Mouse (Mus musculus) heart, adult 2 months (tissue): ENCODE measurements around the gene Dnase1l2. TPM values are rescaled to one million over a fixed set of nuclear protein-coding genes. Genes with fewer than 3 reads are reported as not detected.

ENCODE experiments used
- DNase-seq, 2 experiments: peaks; one replicate each; pipeline ENCODE4 v3.0.0; 2021
- H3K27ac ChIP-seq: fragments of 200-600 bp; 2 replicates; pipeline ENCODE4 v1.8.1; 2022
- H3K27me3 ChIP-seq: fragments of 200-500 bp; 2 replicates; pipeline ENCODE4 v1.6.1; 2012; ENCODE audit warnings: mild to moderate bottlenecking, low read length, inconsistent platforms, mixed read lengths; ENCODE audit not compliant: control insufficient read depth, insufficient read depth
- H3K36me3 ChIP-seq: fragments of 200-500 bp; 2 replicates; pipeline ENCODE4 v1.6.1; 2012; ENCODE audit warnings: low read length, inconsistent platforms; ENCODE audit not compliant: control insufficient read depth, insufficient read depth
- H3K4me1 ChIP-seq: fragments of 200-500 bp; 2 replicates; pipeline ENCODE4 v1.6.1; 2011; ENCODE audit warnings: low read length; ENCODE audit not compliant: control insufficient read depth, insufficient read depth
- H3K4me3 ChIP-seq: fragments of 200-600 bp; 2 replicates; pipeline ENCODE4 v1.8.1; 2022
- H3K79me2 ChIP-seq: fragments of 200-500 bp; replicated peaks from 2 replicates; pipeline ENCODE4 v1.6.1; 2012; ENCODE audit warnings: mild to moderate bottlenecking, inconsistent platforms, low read length, moderate library complexity, mixed read lengths; ENCODE audit not compliant: control insufficient read depth, insufficient read depth
- H3K9ac ChIP-seq: fragments of 200-500 bp; 2 replicates; pipeline ENCODE4 v1.6.1; 2012; ENCODE audit warnings: low read depth, mild to moderate bottlenecking, control low read depth, inconsistent platforms, low read length, mixed read lengths
- CTCF ChIP-seq: fragments of 200-600 bp; IDR thresholded peaks from 2 replicates; pipeline ENCODE4 v1.8.1; 2022; ENCODE audit warnings: antibody characterized with exemption, mild to moderate bottlenecking, moderate library complexity
- EP300 ChIP-seq: fragments of 200-500 bp; IDR thresholded peaks from 2 replicates; pipeline ENCODE4 v1.6.1; 2011; ENCODE audit warnings: low read depth, low read length, control low read depth; ENCODE audit not compliant: insufficient read depth
- POLR2A ChIP-seq: fragments of 200-500 bp; IDR thresholded peaks from 2 replicates; pipeline ENCODE4 v1.6.1; 2011; ENCODE audit warnings: mild to moderate bottlenecking, low read depth, low read length, control low read depth; ENCODE audit not compliant: insufficient read depth
- WGBS: fragments of 180-500 bp; shearing (Covaris S2); methylation state at CpG from one replicate; pipeline ENCODE4 v1.1.7; 2018; 5-methylcytosine and 5-hydroxymethylcytosine counted together
- intact Hi-C: fragments of 180-260 bp; cut with DNase I; formaldehyde crosslinking; loops from one replicate; pipeline ENCODE4 v1.15.1; 2025
- long read RNA-seq: library from polyadenylated mRNA; stranded (forward); transcript quantifications from one replicate; pipeline ENCODE4 v2.0.0, GENCODE M21; 2021
- polyA plus RNA-seq: library from polyadenylated mRNA; depleted of rRNA; stranded (reverse); fragments of >200 nt; gene quantifications from 2 replicates; pipeline ENCODE4 v1.2.3, GENCODE M21; 2012; rRNA removed
- total RNA-seq, 2 experiments: library from RNA; stranded (reverse); gene quantifications; 2 replicates each; pipeline ENCODE4 v1.2.3; 2021

Dnase1l2 gene
- 1 to 10 TPM in 1 of 2 experiments, under 1 TPM in 1; 0.65 to 1.5 TPM for total RNA-seq
- polyA plus RNA-seq, result 5.2 and 7.2 TPM in 2 replicates
- long read RNA-seq, result 0 reads

DNA sequence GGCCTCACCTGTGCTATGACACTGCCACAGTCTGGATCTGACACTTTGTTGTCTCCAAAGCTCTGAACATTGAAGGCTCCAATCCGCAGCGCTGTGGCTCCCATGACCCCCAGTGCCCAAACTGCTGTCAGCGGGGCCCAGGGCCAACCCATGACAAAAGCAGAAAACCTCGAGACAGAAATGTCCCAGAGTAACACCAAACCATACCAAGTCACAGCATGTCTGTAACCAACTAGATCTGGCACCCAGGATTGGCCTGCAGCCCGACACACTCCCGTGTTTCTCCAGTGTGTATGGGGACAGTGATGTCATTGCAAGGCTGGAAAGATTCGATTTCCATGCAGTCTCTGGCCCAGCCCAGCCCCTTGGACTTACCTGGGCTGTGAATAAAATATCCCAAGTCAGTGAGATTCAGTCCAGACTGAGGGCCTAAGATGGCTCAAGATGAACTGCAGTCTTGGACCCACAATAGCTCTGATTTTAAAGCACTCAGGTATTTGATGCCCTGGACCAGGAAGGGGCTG is at the start of gene Dnase1l2:
TSS of gene Dnase1l2 (minus strand) at position 474 of the 524 bp plus-strand sequence.
- Histone ChIP-seq H3K27ac (no peak within 1 kb of the TSS), H3K27me3 (no peaks in the 10 kb centered on the region), H3K79me2 (no peaks in the 10 kb centered on the region), H3K4me3 (no peak within 1 kb of the TSS), H3K36me3 (no peaks in the 10 kb centered on the region), H3K4me1 (no peaks in the 10 kb centered on the region), H3K9ac (no peak within 1 kb of the TSS)
- intact Hi-C loops, result no loop called here
- no peak for TF ChIP-seq CTCF
- no peak for TF ChIP-seq POLR2A
- TF ChIP-seq EP300, result no peak
- WGBS, result 55% methylated on average over 7 of the region's 7 CpGs
- no peak for DNase-seq

DNA sequence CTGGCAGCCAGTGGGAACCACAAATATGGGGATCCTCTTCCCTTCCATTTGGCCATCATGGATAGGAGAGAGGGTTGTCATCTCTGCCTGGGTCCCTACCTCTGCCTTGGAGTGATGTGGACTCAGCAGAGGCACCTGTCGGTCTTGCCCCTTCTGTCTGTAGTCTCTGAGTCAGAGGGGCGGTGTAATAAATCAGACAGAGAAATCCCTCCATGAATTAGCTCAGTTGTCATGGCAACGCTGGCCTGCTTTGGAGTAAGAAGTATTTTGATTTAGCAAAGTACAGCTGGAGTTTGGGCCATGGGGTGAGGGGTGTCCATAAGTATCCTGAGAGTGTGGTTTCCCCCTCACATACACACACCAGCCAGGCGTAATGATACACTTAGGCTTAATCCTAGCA is 47.5 kb upstream of the Dnase1l2 start:
- H3K27me3 ChIP-seq, result peaks cover 6% of the 10 kb centered on the region
- DNase-seq, result no peak
- H3K9ac ChIP-seq, result no peak overlapping the region
- no peaks in the 10 kb centered on the region for H3K4me1 ChIP-seq
- H3K36me3 ChIP-seq, result no peaks in the 10 kb centered on the region
- 94% methylated on average over 4 of the region's 4 CpGs for WGBS
- intact Hi-C loops, result no loop called here
- no peak overlapping the region for H3K27ac ChIP-seq
- no peak overlapping the region for H3K4me3 ChIP-seq
- TF ChIP-seq EP300, result no peak
- TF ChIP-seq CTCF, result no peak
- TF ChIP-seq POLR2A, result no peak
- no peaks in the 10 kb centered on the region for H3K79me2 ChIP-seq

GRCm38 (mm10) chr17:24489265-24490030 is 46.5 kb upstream of the Dnase1l2 start:
- Histone ChIP-seq H3K4me1 (no peaks in the 10 kb centered on the region), H3K36me3 (no peaks in the 10 kb centered on the region), H3K27ac (no peak overlapping the region), H3K79me2 (no peaks in the 10 kb centered on the region), H3K4me3 (peak overlapping the region; percentile 58), H3K27me3 (peaks cover 6% of the 10 kb centered on the region), H3K9ac (peak overlapping the region; percentile 67)
- 40% methylated on average over 19 of the region's 19 CpGs for WGBS
- no peak for DNase-seq
- TF ChIP-seq POLR2A (no peak), CTCF (no peak), EP300 (no peak)
- intact Hi-C loops, result no loop called here

DNA sequence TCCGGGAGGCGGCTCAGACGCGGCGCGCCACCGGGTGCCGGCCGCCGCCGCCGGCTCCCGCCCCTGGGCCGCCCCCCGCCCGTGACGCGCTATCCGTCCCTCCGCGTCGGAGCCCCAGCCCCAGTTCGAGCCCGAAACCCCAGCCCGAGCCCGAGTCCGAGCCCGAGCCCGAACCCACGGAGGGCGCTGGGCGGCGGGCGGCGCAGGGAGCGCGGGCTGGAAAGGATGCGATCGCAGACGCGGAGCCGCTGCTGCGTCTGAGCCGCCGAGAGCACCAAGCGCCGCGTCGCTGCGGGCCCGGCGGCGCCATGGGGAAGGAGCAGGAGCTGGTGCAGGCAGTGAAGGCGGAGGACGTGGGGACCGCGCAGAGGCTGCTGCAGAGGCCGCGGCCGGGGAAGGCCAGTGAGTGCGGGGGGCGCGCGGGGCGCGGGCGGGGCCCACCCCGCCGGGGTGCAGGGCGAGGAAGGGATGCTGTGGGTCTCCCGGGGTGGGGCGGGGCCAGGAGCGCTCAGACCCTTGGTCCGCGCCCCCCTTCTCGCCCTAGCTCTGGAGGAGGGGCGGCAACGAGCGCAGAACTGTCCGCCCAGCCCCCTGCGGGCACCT is 45.9 kb upstream of the Dnase1l2 start:
- Histone ChIP-seq H3K4me3 (peak overlapping the region; percentile 58), H3K27ac (no peak overlapping the region), H3K79me2 (no peaks in the 10 kb centered on the region), H3K4me1 (no peaks in the 10 kb centered on the region), H3K9ac (peak overlapping the region; percentile 67), H3K36me3 (no peaks in the 10 kb centered on the region), H3K27me3 (peaks cover 6% of the 10 kb centered on the region)
- under 1% methylated on average over 68 of the region's 81 CpGs for WGBS
- TF ChIP-seq POLR2A (no peak), CTCF (no peak), EP300 (no peak)
- intact Hi-C loops, result no loop called here
- peak; percentile 20 to 49 for DNase-seq

GRCm38 (mm10) chr17:24488186-24488661 is 45.3 kb upstream of the Dnase1l2 start, which contains the start of gene Caskin1:
Gene Caskin1, plus strand, starts transcription at chr17:24488601.
- Histone ChIP-seq H3K27me3 (peaks cover 6% of the 10 kb centered on the region), H3K9ac (peak within 1 kb of the TSS; percentile 67), H3K4me3 (peak within 1 kb of the TSS; percentile 58), H3K36me3 (no peaks in the 10 kb centered on the region), H3K79me2 (no peaks in the 10 kb centered on the region), H3K4me1 (no peaks in the 10 kb centered on the region), H3K27ac (no peak within 1 kb of the TSS)
- intact Hi-C loops, result no loop called here
- TF ChIP-seq EP300 (no peak), POLR2A (no peak), CTCF (no peak)
- WGBS, result under 1% methylated on average over 45 of the region's 45 CpGs
- DNase-seq, result no peak
